Mouse (Mus musculus): ENCODE measurements around the gene Cfap299. TPM values are rescaled to one million over a fixed set of nuclear protein-coding genes. Genes with fewer than 3 reads are reported as not detected.

Gene Cfap299
- polyA plus RNA-seq, 1 experiment from 2014 or later, result not detected

DNA sequence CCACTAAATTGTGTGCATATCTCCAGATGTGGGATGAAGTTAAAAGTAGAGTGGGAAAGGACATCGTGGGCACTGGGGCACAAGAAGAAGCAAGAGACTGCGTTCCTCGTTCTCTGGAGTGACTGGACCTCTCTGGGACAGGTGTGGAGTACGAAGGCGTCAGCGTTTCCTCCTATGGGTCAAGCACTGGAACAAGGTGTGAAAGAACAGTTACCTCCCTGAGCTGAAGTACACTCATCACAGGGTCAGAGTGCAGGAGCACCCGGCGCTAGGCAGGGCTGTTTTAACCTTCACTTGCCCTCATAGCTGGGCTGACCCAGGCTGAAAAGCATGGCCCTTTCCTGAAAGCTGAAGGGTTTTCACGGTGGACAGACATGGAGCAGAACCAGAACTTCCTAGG, 504.7 kb downstream of the Cfap299 start:
- WGBS (ENCODE audit: insufficient replicate concordance), result 65% methylated on average over 9 of the region's 9 CpGs
- no peaks in the 10 kb centered on the region for H3K4me1 ChIP-seq (ENCODE audit: control insufficient read depth, low read depth, low read length)

DNA sequence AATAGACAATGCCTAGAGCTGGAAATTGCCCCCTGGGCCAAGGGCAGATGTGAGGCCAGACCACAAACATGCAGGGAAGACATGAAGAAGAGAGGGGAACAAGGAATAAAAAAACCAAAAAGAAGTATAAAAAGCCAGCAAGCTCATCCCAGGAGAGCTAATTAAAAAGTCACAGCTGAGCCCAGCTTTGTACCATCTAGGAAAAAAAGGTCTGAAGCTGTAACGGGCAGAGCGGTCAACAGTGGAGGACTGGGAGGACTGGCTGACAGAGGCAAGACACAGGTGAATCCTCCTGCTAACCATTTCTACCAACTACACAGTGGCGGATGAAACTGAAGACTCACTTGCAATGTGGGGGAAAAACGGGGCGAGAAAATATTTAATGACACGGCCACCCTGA, 505.2 kb downstream of the Cfap299 start:
- no peak for ATAC-seq (ENCODE audit: low read depth)
- H3K27me3 ChIP-seq (ENCODE audit: control insufficient read depth, insufficient read depth, low read depth, low read length), result no peaks in the 10 kb centered on the region
- no peak overlapping the region for H3K4me2 ChIP-seq (ENCODE audit: low read depth, low read length)
- no peak overlapping the region for H3K27ac ChIP-seq (ENCODE audit: low read length)
- H3K36me3 ChIP-seq (ENCODE audit: control insufficient read depth, insufficient read depth), result no peaks in the 10 kb centered on the region
- H3K4me1 ChIP-seq (ENCODE audit: control insufficient read depth, low read depth, low read length), result no peaks in the 10 kb centered on the region
- WGBS (ENCODE audit: insufficient replicate concordance), result 73% methylated on average over 6 of the region's 6 CpGs
- no peak overlapping the region for H3K4me3 ChIP-seq (ENCODE audit: low read depth, low read length)
- no peak overlapping the region for H3K9ac ChIP-seq (ENCODE audit: low read depth, low read length)
- no peaks in the 10 kb centered on the region for H3K9me3 ChIP-seq (replicated peaks; ENCODE audit: control insufficient read depth, low read length)

More for the DNA sequence above, 504.7 kb downstream of the Cfap299 start:
- ATAC-seq (ENCODE audit: low read depth), result no peak
- Histone ChIP-seq H3K27ac (ENCODE audit: low read length) (no peak overlapping the region), H3K36me3 (ENCODE audit: control insufficient read depth, insufficient read depth) (no peaks in the 10 kb centered on the region), H3K4me2 (ENCODE audit: low read depth, low read length) (no peak overlapping the region), H3K9me3 (replicated peaks; ENCODE audit: control insufficient read depth, low read length) (no peaks in the 10 kb centered on the region), H3K4me3 (ENCODE audit: low read depth, low read length) (no peak overlapping the region), H3K9ac (ENCODE audit: low read depth, low read length) (no peak overlapping the region), H3K27me3 (ENCODE audit: control insufficient read depth, insufficient read depth, low read depth, low read length) (no peaks in the 10 kb centered on the region)

DNA sequence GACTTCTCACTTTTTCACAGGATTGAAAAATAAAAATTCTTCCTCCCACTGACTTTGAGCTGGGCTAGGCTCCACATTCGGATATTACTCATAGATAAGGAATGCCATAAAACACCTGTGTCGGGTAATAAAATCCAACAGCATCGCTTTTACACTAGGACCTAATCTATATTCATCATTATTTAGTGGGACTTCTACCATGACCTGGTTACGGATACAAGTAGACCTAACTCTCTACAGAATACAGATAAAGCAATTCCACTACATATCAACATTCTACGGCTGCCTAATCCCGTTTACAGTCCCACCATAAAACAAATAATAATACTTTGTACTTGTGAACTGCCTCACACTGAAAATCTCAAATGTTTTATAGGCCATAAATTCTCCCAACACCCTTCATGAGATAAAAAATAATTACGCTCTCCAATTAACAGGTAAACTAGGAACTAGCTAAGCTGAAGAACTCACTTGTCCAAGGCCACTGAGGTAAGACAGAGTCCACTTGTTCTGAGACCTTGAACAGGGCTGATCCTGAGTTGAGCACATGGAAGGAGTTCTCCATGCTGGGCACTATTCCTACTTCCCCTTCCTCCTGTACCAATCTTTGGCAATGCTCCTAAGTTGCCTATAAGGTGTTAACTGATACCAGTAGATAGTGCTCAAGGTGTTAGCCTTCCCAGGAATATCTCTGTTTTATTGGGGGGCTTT, 513.7 kb downstream of the Cfap299 start:
- no peak overlapping the region for H3K27ac ChIP-seq (ENCODE audit: low read length)
- no peak for ATAC-seq (ENCODE audit: low read depth)
- H3K4me1 ChIP-seq (ENCODE audit: control insufficient read depth, low read depth, low read length), result no peaks in the 10 kb centered on the region
- 58% methylated on average over 7 of the region's 7 CpGs for WGBS (ENCODE audit: insufficient replicate concordance)
- no peak overlapping the region for H3K4me3 ChIP-seq (ENCODE audit: low read depth, low read length)
- H3K9me3 ChIP-seq (replicated peaks; ENCODE audit: control insufficient read depth, low read length), result no peaks in the 10 kb centered on the region
- no peak overlapping the region for H3K9ac ChIP-seq (ENCODE audit: low read depth, low read length)
- H3K27me3 ChIP-seq (ENCODE audit: control insufficient read depth, insufficient read depth, low read depth, low read length), result no peaks in the 10 kb centered on the region
- H3K36me3 ChIP-seq (ENCODE audit: control insufficient read depth, insufficient read depth), result no peaks in the 10 kb centered on the region
- no peak overlapping the region for H3K4me2 ChIP-seq (ENCODE audit: low read depth, low read length)

DNA sequence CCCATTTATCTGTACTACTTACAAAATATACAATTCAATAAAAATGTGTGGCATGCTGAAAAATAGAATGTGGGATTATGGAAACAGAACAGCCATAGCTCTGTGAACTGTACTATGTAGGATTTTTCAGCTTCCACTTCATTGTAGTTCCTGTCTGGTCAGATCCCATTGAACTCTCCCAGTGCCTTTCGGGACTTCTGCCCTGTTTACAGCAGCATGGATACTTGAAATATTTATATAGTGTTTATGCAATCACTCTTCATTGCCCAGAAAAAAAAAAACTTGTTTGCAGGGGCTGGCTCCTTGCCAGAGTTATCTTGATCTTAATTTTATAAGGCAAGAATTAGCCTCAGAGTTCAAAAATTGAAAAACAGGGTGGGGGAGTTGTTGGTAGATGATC, 515.6 kb downstream of the Cfap299 start:
- Histone ChIP-seq H3K36me3 (ENCODE audit: control insufficient read depth, insufficient read depth) (no peaks in the 10 kb centered on the region), H3K4me2 (ENCODE audit: low read depth, low read length) (no peak overlapping the region), H3K27me3 (ENCODE audit: control insufficient read depth, insufficient read depth, low read depth, low read length) (no peaks in the 10 kb centered on the region), H3K9me3 (replicated peaks; ENCODE audit: control insufficient read depth, low read length) (no peaks in the 10 kb centered on the region), H3K4me1 (ENCODE audit: control insufficient read depth, low read depth, low read length) (no peaks in the 10 kb centered on the region), H3K9ac (ENCODE audit: low read depth, low read length) (no peak overlapping the region), H3K4me3 (ENCODE audit: low read depth, low read length) (no peak overlapping the region), H3K27ac (ENCODE audit: low read length) (no peak overlapping the region)
- no peak for ATAC-seq (ENCODE audit: low read depth)
- WGBS (ENCODE audit: insufficient replicate concordance), result 49% methylated on average over 1 of the region's 1 CpGs

MicroRNA genes within 50 kb of the gene (microRNA counts, 519-probe panel; counts per million panel counts)
- microRNA mmu-miR-703, result 1,228 counts per million, percentile 9 among the panel's probes with 10 or more counts

Small RNA genes within 50 kb of the gene (microRNA-seq; reads per million reads assigned to microRNA genes)
- not detected for gene Mir703

Other genes starting within 250 kb of the Cfap299 start
- gene Prdm8, start 162.1 kb upstream of the Cfap299 start, polyA plus RNA-seq (2015; fragmentation: Nextera tagmentation; extraction: Ambion mirVana), result not detected in 2 replicates
- gene Fgf5, start 75.1 kb upstream of the Cfap299 start, polyA plus RNA-seq (2015; fragmentation: Nextera tagmentation; extraction: Ambion mirVana), result 0.09 TPM in 1 of 2 replicates, not detected in the other
- not detected in 2 replicates for gene Gm11111, start 223.4 kb downstream of the Cfap299 start, polyA plus RNA-seq (2015; fragmentation: Nextera tagmentation; extraction: Ambion mirVana)